Mouse (Mus musculus): ENCODE results near the gene Emd. TPM values are rescaled to one million over a fixed set of nuclear protein-coding genes. Genes with fewer than 3 reads are reported as not detected.
A peak's percentile ranks its signal among the peaks of the same experiment; 100 is the strongest.

Emd gene
- total and polyA plus RNA-seq, 3 experiments: 33.8 to 49.5 (median 37.6) TPM

GRCm38 (mm10) chrX:74246213-74246681, 8.2 kb upstream of the Emd start:
- peaks cover 3% of the 10 kb centered on the region for H3K4me1 ChIP-seq (ENCODE audit: control insufficient read depth, insufficient read depth, low read length)
- no peaks in the 10 kb centered on the region for H3K79me2 ChIP-seq (replicated peaks; ENCODE audit: control insufficient read depth, insufficient read depth, low read length)
- no peaks in the 10 kb centered on the region for H3K36me3 ChIP-seq (ENCODE audit: control insufficient read depth, insufficient read depth, low read length)
- DNase-seq: peak; percentile 86 to 92
- peak overlapping the region; percentile 91 for H3K27ac ChIP-seq
- TF ChIP-seq POLR2A (IDR thresholded peaks at IDR 0.05; ENCODE audit: insufficient read depth, low read depth, low read length) (peak; percentile 96), EP300 (IDR thresholded peaks at IDR 0.05; ENCODE audit: insufficient read depth, low read depth, low read length) (no peak)
- 19% methylated on average over 35 of the region's 38 CpGs for WGBS
- intact Hi-C loops (cut with DNase I): loop anchor here (5.0 to 10.0 kb wide), 5 partner anchors 36 to 224 kb away; partner anchors contain the start of genes Dnase1l1, G6pdx, Irak1 and Taz
- no peaks in the 10 kb centered on the region for H3K27me3 ChIP-seq (ENCODE audit: control insufficient read depth, insufficient read depth, low read length)
- H3K4me3 ChIP-seq: peak overlapping the region; percentile 60
- H3K9ac ChIP-seq (ENCODE audit: low read depth, low read length): peak overlapping the region; percentile 57

- peak overlapping the region; percentile 74 for H3K27ac ChIP-seq
- peak overlapping the region; percentile 60 for H3K4me3 ChIP-seq
- no peaks in the 10 kb centered on the region for H3K79me2 ChIP-seq (replicated peaks; ENCODE audit: control insufficient read depth, insufficient read depth, low read length)
- no peak for TF ChIP-seq CTCF (IDR thresholded peaks at IDR 0.05)
- TF ChIP-seq EP300 (IDR thresholded peaks at IDR 0.05; ENCODE audit: insufficient read depth, low read depth, low read length): no peak
- no peak for TF ChIP-seq POLR2A (IDR thresholded peaks at IDR 0.05; ENCODE audit: insufficient read depth, low read depth, low read length)
- no peak for DNase-seq
- peaks cover 3% of the 10 kb centered on the region for H3K4me1 ChIP-seq (ENCODE audit: control insufficient read depth, insufficient read depth, low read length)
- no peaks in the 10 kb centered on the region for H3K36me3 ChIP-seq (ENCODE audit: control insufficient read depth, insufficient read depth, low read length)
- H3K27me3 ChIP-seq (ENCODE audit: control insufficient read depth, insufficient read depth, low read length): no peaks in the 10 kb centered on the region
- peak overlapping the region; percentile 57 for H3K9ac ChIP-seq (ENCODE audit: low read depth, low read length)
- intact Hi-C loops (cut with DNase I): loop anchor here (5.0 to 10.0 kb wide), 5 partner anchors 36 to 224 kb away; partner anchors contain the start of genes Dnase1l1, G6pdx, Irak1 and Taz
- WGBS: 18% methylated on average over 15 of the region's 15 CpGs
Measured at GRCm38 (mm10) chrX:74246693-74247092, 7.8 kb upstream of the Emd start.

GRCm38 (mm10) chrX:74248651-74249050, 5.8 kb upstream of the Emd start:
- intact Hi-C loops (cut with DNase I): loop anchor here (1.0 to 10.0 kb wide), 8 partner anchors 34 to 226 kb away; partner anchors contain the start of genes Atp6ap1, Dnase1l1, Fam3a and G6pdx
- 6% methylated on average over 3 of the region's 3 CpGs for WGBS
- Histone ChIP-seq H3K36me3 (ENCODE audit: control insufficient read depth, insufficient read depth, low read length) (no peaks in the 10 kb centered on the region), H3K27ac (peak overlapping the region; percentile 58), H3K27me3 (ENCODE audit: control insufficient read depth, insufficient read depth, low read length) (no peaks in the 10 kb centered on the region), H3K79me2 (replicated peaks; ENCODE audit: control insufficient read depth, insufficient read depth, low read length) (no peaks in the 10 kb centered on the region), H3K4me3 (peak overlapping the region; percentile 49), H3K9ac (ENCODE audit: low read depth, low read length) (peak overlapping the region; percentile 78; the same call in 1 of the 2 replicates), H3K4me1 (ENCODE audit: control insufficient read depth, insufficient read depth, low read length) (peaks cover 3% of the 10 kb centered on the region)
- peak; percentile 68 to 73 for DNase-seq
- TF ChIP-seq POLR2A (IDR thresholded peaks at IDR 0.05; ENCODE audit: insufficient read depth, low read depth, low read length) (no peak), EP300 (IDR thresholded peaks at IDR 0.05; ENCODE audit: insufficient read depth, low read depth, low read length) (0 out of 2 replicates have a peak, but pooled peaks have one; percentile 20), CTCF (IDR thresholded peaks at IDR 0.05) (peak; percentile 77)

GRCm38 (mm10) chrX:74249615-74250014, 4.9 kb upstream of the Emd start, which contains the start of gene Flna:
Flna (minus strand) TSS chrX:74249820.
- TF ChIP-seq EP300 (IDR thresholded peaks at IDR 0.05; ENCODE audit: insufficient read depth, low read depth, low read length) (no peak), CTCF (IDR thresholded peaks at IDR 0.05) (peak; percentile 67), POLR2A (IDR thresholded peaks at IDR 0.05; ENCODE audit: insufficient read depth, low read depth, low read length) (peak; percentile 65)
- no peaks in the 10 kb centered on the region for H3K79me2 ChIP-seq (replicated peaks; ENCODE audit: control insufficient read depth, insufficient read depth, low read length)
- intact Hi-C loops (cut with DNase I): loop anchor here (1.0 to 10.0 kb wide), 8 partner anchors 33 to 227 kb away; partner anchors contain the start of genes Atp6ap1, Dnase1l1, Fam3a and G6pdx
- no peaks in the 10 kb centered on the region for H3K36me3 ChIP-seq (ENCODE audit: control insufficient read depth, insufficient read depth, low read length)
- peak within 1 kb of the TSS; percentile 78 for H3K9ac ChIP-seq (ENCODE audit: low read depth, low read length)
- H3K4me1 ChIP-seq (ENCODE audit: control insufficient read depth, insufficient read depth, low read length): peaks cover 3% of the 10 kb centered on the region
- peak within 1 kb of the TSS; percentile 58 for H3K27ac ChIP-seq
- DNase-seq: peak; percentile 76 to 82
- 14% methylated on average over 38 of the region's 38 CpGs for WGBS
- H3K4me3 ChIP-seq: peak within 1 kb of the TSS; percentile 49
- H3K27me3 ChIP-seq (ENCODE audit: control insufficient read depth, insufficient read depth, low read length): no peaks in the 10 kb centered on the region

GRCm38 (mm10) chrX:74254888-74255565, 540 bp downstream of the Emd start:
- 23% methylated on average over 31 of the region's 31 CpGs for WGBS
- H3K4me1 ChIP-seq (ENCODE audit: control insufficient read depth, insufficient read depth, low read length): peaks cover 4% of the 10 kb centered on the region; the same call in 1 of the 2 replicates

More at GRCm38 (mm10) chrX:74254888-74255565, 540 bp downstream of the Emd start:
- TF ChIP-seq CTCF (IDR thresholded peaks at IDR 0.05) (no peak), EP300 (IDR thresholded peaks at IDR 0.05; ENCODE audit: insufficient read depth, low read depth, low read length) (no peak), POLR2A (IDR thresholded peaks at IDR 0.05; ENCODE audit: insufficient read depth, low read depth, low read length) (no peak)
- Histone ChIP-seq H3K9ac (ENCODE audit: low read depth, low read length) (peak overlapping the region; percentile 91), H3K27ac (peak overlapping the region; percentile 85), H3K27me3 (ENCODE audit: control insufficient read depth, insufficient read depth, low read length) (no peaks in the 10 kb centered on the region), H3K36me3 (ENCODE audit: control insufficient read depth, insufficient read depth, low read length) (no peaks in the 10 kb centered on the region), H3K4me3 (peak overlapping the region; percentile 64), H3K79me2 (replicated peaks; ENCODE audit: control insufficient read depth, insufficient read depth, low read length) (no peaks in the 10 kb centered on the region)
- DNase-seq: no peak
- intact Hi-C loops (cut with DNase I): no loop called here

Measured in heart, adult 2 months (tissue).